Mouse (Mus musculus): ENCODE results near the gene Tnpo2.

Tnpo2 gene

GRCm38 (mm10) chr8:85036718-85037365 is at the start of gene Tnpo2:
Gene Tnpo2 (plus strand): TSS chr8:85036915.
- DNase-seq (ENCODE audit: low spot score in 2 of 2) = peak; percentile 88 to 91

GRCm38 (mm10) chr8:84987388-84987787 is 49.3 kb upstream of the Tnpo2 start:
- no peak for DNase-seq (ENCODE audit: low spot score in 2 of 2)

DNA sequence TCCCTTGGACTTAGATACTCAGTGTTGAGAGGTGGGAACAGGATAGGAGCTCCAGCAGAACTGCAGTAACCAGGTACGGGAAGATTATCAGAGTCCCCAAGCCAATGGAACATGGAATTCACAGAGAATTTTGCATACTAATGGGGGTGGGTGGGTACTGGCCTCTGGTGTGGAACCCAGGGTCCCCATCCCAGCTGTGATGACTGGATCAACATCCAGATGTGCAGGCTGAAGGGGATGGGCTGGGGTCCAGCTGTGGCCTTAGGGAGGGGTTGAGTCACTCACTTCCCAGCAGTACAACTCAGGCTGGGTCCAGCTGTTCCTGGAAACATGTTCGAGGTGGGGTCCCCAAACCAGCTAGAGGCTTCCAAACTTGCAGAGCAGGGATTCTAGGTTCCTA is 48.8 kb upstream of the Tnpo2 start:
- no peak for DNase-seq (ENCODE audit: low spot score in 2 of 2)

DNA sequence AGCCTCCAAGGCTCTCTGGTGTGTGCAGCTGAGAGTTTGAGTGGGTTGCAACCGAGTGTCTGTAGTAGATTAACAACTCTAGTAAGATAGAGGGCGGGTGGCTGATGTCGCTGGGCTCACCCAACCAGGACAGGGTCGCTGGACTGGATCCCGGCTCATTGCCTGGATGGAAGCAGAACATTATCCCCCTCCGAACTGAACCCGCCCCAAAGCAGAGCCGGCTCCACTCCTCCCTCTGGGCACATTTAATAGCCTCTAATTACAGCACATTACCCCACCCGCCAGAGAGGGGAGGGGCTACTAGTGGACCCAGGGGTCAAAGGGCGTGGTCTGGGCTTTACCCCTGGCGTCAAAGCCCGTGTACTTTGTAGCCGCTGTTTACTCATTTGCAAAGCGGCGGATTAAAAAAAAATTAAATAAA is 47.4 kb upstream of the Tnpo2 start:
- DNase-seq (ENCODE audit: low spot score in 2 of 2) = peak in 1 of 2 experiments; percentile 57

DNA sequence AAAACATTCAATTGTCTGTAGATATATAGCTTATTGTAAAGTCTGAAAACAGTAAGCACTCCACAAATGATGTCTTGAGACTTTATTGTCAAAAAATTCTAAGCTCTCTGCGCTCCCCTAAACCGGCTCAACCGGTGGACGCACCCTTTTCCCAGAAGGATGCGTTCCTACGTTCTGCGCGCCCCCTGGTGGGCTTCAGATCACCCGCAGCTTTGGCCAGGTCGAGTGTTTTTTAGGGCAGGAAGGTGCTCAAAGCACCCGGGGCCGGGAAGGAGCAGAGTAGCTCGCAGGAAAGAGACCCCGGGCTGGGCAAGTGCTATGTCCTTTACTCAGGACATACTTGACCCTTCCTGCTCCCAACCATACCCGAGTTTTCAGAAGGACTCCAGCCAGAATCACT is 46.9 kb upstream of the Tnpo2 start:
- DNase-seq (ENCODE audit: low spot score in 2 of 2) = peak; percentile 82 to 89

GRCm38 (mm10) chr8:84990349-84990748 is 46.4 kb upstream of the Tnpo2 start, which contains the start of gene Hook2:
Gene Hook2 (plus strand): TSS chr8:84990603.
- DNase-seq (ENCODE audit: low spot score in 2 of 2) = peak; percentile 94 to 96

GRCm38 (mm10) chr8:84990836-84991235 is 45.9 kb upstream of the Tnpo2 start:
- DNase-seq (ENCODE audit: low spot score in 2 of 2) = peak in 1 of 2 experiments; percentile 74

- no peak for DNase-seq (ENCODE audit: low spot score in 2 of 2)
Measured at GRCm38 (mm10) chr8:84994375-84994774, 42.3 kb upstream of the Tnpo2 start.

GRCm38 (mm10) chr8:84995680-84996079 is 41.0 kb upstream of the Tnpo2 start:
- DNase-seq (ENCODE audit: low spot score in 2 of 2) = no peak

DNA sequence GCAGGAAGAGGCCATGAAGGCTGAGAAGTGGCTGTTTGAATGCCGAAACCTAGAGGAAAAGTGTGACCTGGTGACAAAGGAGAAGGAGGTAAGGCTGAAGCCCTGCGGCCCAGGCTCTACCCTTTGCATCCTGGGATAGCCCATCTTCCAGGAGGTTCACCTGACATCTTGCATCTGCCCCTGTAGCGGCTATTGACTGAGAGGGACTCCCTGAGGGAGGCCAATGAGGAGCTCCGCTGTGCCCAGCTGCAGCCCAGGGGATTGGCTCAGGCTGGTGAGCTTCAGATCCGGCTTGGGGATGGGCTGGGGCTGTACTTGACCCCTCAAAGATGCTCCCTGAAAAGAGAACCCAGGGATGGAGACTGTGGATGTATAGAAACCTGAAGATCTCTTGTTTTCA is 39.7 kb upstream of the Tnpo2 start:
- DNase-seq (ENCODE audit: low spot score in 2 of 2) = no peak

DNA sequence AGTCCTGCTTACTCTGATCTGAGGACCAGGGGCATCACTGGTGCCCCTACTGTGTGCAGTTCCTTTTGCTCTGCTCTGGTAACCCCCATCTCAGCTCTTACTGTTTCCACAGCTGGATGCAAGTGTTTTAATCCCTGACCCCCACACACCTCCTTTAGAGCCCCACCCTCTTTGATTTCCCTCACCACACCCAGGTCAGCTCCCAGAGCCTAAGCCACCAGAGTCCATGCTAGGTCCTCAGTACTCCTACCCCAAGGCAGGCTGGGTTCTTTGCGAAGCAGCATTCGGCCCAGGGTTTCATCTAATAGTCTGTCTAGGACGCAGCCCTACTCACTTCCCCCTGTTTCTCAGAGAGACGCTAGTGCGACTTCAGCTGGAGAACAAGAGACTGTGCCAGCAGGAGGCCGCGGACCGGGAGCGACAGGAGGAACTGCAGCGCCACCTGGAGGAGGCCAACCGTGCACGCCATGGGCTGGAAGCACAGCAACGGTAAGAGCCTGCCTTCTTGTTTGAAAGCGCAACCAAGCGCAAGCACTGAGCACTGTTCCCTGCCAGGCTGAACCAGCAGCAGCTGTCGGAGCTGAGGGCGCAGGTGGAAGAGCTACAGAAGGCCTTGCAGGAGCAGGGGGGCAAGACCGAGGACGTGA is 38.9 kb upstream of the Tnpo2 start:
- peak; percentile 78 to 86 for DNase-seq (ENCODE audit: low spot score in 2 of 2)

DNA sequence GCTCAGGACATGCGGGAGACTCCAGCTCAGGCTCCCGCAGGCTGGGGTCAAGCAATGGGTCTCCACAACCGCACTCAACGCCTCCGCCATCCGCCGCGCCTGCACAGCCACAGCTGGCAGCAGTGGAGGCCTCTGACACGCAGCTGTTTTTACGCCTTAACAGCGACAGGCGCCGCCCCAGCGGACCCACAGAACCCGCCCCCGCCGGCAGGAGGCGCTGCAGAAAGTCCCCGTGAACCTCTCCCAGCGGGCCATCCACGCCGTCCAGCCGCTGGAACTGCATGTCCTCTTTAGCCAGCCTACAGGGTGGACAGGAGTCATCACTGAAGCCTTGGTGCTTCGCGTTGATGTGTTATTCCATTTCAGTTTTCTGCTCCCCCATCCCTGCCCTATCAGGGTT is 29.0 kb upstream of the Tnpo2 start:
- no peak for DNase-seq (ENCODE audit: low spot score in 2 of 2)

GRCm38 (mm10) chr8:85011242-85011641 is 25.5 kb upstream of the Tnpo2 start:
- DNase-seq (ENCODE audit: low spot score in 2 of 2) = no peak

- DNase-seq (ENCODE audit: low spot score in 2 of 2) = peak in 1 of 2 experiments; percentile 67
Measured at GRCm38 (mm10) chr8:85013230-85013840, 23.4 kb upstream of the Tnpo2 start.

DNA sequence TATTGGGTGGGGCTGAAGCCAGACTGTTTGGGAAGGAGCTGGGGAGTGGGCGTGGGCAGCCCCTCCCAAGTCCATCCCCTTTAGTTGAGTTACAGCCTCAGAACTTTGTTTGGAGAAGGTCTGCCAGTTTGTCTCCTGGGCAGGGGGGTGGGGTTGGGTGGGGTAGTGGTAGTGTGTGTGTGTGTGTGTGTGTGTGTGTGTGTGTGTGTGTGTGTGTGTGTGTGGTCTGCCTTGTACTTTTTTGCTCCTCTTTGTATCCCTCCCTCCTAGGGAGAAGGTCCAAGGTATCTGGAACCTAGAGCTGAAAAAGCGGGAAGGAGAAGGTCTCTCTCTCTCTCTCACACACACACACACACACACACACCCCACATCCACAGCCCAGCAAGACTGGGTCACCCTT is 22.3 kb upstream of the Tnpo2 start, which contains the start of gene Best2:
Gene Best2 (minus strand): TSS at position 101 of the 400 bp plus-strand sequence.
- DNase-seq (ENCODE audit: low spot score in 2 of 2) = no peak

DNA sequence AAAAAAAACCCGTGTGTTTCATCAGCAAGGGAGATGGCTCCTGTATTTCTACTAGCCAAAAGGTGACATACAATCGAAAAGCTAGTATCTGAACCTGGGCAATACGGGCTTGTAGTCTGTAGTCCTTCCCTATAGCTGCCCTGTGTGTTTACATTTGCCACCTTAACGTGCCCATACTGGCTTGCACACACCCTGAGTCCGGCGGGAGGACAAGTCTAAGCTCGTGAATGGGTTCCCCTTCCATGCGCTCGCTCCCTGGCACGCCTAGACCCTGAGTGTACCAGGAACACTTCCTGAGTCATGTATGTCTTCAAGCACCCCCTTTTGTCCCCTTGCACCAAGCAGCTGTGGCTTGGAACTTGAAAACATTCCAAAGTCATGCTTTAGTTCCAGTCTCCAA is 20.0 kb upstream of the Tnpo2 start:
- no peak for DNase-seq (ENCODE audit: low spot score in 2 of 2)

- no peak for DNase-seq (ENCODE audit: low spot score in 2 of 2)
Measured at GRCm38 (mm10) chr8:85017209-85017608, 19.5 kb upstream of the Tnpo2 start.

GRCm38 (mm10) chr8:85021514-85022055 is 15.1 kb upstream of the Tnpo2 start:
- no peak for DNase-seq (ENCODE audit: low spot score in 2 of 2)

DNA sequence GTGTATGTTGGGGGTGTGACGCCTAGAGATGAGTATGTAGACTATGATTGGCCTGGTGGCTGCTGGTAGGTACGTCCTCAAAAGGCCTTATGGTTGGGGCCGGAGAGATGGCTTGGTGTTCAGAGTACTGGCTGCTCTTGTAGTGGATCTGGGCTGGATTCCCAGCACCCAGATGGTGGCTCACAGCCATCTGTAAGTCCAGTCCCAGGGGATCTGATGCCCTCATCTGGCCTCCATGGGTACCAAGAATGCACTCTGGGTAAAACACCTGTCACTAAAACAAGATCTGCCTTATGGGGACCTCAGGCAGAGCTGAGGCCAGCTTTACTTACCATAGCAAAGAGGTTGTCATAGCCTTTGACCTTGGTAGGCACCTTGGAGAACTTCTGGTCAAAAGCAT is 12.9 kb upstream of the Tnpo2 start:
- no peak for DNase-seq (ENCODE audit: low spot score in 2 of 2)

DNA sequence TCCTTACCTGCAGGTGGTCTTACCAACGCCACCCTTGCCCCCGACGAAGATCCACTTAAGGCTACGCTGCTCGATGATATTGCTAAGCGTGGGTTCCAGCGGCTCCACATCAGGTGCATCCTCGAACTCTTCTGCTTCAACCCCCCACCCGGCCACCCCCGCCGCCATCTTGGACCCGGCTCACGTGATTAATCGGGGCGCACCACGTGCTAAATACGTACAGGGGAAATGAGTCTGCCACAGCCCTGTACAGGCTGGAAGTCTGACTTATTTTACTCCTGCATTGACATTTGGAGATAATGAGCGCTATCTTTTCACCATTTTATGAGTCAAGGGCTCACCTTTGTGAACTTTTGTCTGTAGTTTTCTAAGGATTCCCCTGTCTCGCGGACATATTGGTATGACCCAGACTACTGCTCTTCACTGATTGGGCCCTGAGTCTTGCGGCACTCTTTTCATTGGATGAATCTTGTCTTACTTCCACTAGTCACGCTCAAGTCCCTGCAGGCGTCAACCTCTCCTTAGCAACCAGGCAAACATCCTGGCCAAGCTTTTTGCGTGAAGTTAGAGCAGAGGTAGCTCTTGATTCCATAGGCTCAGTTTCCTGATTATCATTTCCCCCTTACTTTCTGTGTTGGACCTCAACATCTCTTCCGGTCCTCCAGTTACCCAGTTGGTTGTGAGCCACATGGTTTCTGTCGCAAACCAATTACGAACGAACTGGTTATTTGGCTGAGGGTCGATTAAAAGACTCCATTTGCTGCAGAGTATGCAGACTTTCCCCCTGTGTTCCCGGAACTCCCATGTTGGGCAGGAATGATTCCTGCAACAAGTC is 11.4 kb upstream of the Tnpo2 start, which contains the start of gene Asna1:
Gene Asna1 (minus strand): TSS at position 184 of the 835 bp plus-strand sequence.
- peak; percentile 78 to 81 for DNase-seq (ENCODE audit: low spot score in 2 of 2)

GRCm38 (mm10) chr8:85026670-85027515 is 9.8 kb upstream of the Tnpo2 start, which contains the start of gene Trir:
Gene Trir (plus strand): TSS chr8:85026823.
- peak; percentile 90 to 93 for DNase-seq (ENCODE audit: low spot score in 2 of 2)

Data from frontal cortex, postnatal 10 days (tissue).